Mouse (Mus musculus) CH12.LX (cell line): ENCODE measurements at regions not wholly inside any gene's neighbourhood (a gene's known extent, or its start where the extent isn't known, plus 50 kb on each side); places are given as distances from the start of the nearest gene placed in this dataset.

ENCODE experiments used
- DNase-seq: peaks from one replicate; pipeline ENCODE4 v3.0.0-alpha.2; 2013; ENCODE audit errors: extremely low read depth
- H3K27ac ChIP-seq: 2 replicates; pipeline ENCODE4 v1.5.1; 2012; ENCODE audit warnings: low read depth, mild to moderate bottlenecking, control low read depth, moderate library complexity; ENCODE audit not compliant: insufficient read depth
- H3K27me3 ChIP-seq: replicated peaks from 2 replicates; pipeline ENCODE3; 2012; ENCODE audit warnings: inconsistent platforms
- H3K36me3 ChIP-seq, 2 experiments: replicated peaks in 1 of 2; 2 replicates each; pipeline versions ENCODE3 to v1.6.1; 2012; ENCODE audit warnings: inconsistent platforms in 1 of 2, low read length in 1 of 2, mild to moderate bottlenecking in 1 of 2, mixed read lengths in 1 of 2, moderate library complexity in 1 of 2; ENCODE audit not compliant: control insufficient read depth in 1 of 2, insufficient read depth in 1 of 2
- H3K4me1 ChIP-seq, 2 experiments: 2 replicates each; pipeline ENCODE4 v1.6.1; 2012; ENCODE audit warnings: inconsistent platforms in 1 of 2, moderate library complexity in 1 of 2; ENCODE audit not compliant: insufficient read depth in 2 of 2, control insufficient read depth in 1 of 2
- H3K4me2 ChIP-seq: 2 replicates; pipeline ENCODE4 v1.6.1; 2012; ENCODE audit warnings: low read depth, mild to moderate bottlenecking, control low read depth; ENCODE audit not compliant: poor library complexity, insufficient read depth, severe bottlenecking
- H3K4me3 ChIP-seq, 3 experiments: fragments of 150-350 bp in 1 of 3; sonication (generic) in 1 of 3; replicated peaks in 1 of 3; 2 replicates each; pipeline versions ENCODE3 to v1.5.1; 2011 to 2012; ENCODE audit warnings: low read depth in 2 of 3, low read length in 2 of 3, mild to moderate bottlenecking in 2 of 3, moderate library complexity in 2 of 3, control low read depth in 1 of 3, improper control_type of control experiment in 1 of 3, inconsistent platforms in 1 of 3, mixed read lengths in 1 of 3; ENCODE audit not compliant: poor library complexity in 1 of 3
- H3K79me2 ChIP-seq: replicated peaks from 2 replicates; pipeline ENCODE4 v1.6.1; 2012; ENCODE audit warnings: mild to moderate bottlenecking, moderate library complexity; ENCODE audit not compliant: control insufficient read depth, poor library complexity, insufficient read depth, severe bottlenecking; ENCODE audit errors: extremely low read depth
- H3K9ac ChIP-seq: 2 replicates; pipeline ENCODE4 v1.6.1; 2012; ENCODE audit warnings: low read depth, mild to moderate bottlenecking, control low read depth, moderate library complexity; ENCODE audit not compliant: insufficient read depth
- H3K9me3 ChIP-seq: replicated peaks from 2 replicates; pipeline ENCODE3; 2012; ENCODE audit warnings: low read length, inconsistent platforms, mixed read lengths
- BHLHE40 ChIP-seq: IDR thresholded peaks from 2 replicates; pipeline ENCODE4 v1.6.1; 2011; ENCODE audit warnings: mild to moderate bottlenecking, low read depth, low read length, improper control_type of control experiment
- CHD1 ChIP-seq: IDR thresholded peaks from 2 replicates; pipeline ENCODE4 v1.6.1; 2012; ENCODE audit warnings: low read depth, low read length, improper control_type of control experiment, inconsistent platforms
- CTCF ChIP-seq, 2 experiments: IDR thresholded peaks in 1 of 2; conservative IDR thresholded peaks in 1 of 2; 2 replicates each; pipeline ENCODE4 v1.5.1; 2011 to 2012; ENCODE audit warnings: low read depth in 2 of 2, low read length in 2 of 2, improper control_type of control experiment in 1 of 2, inconsistent platforms in 1 of 2, mild to moderate bottlenecking in 1 of 2, moderate library complexity in 1 of 2
- ELF1 ChIP-seq: IDR thresholded peaks from 2 replicates; pipeline ENCODE4 v1.6.1; 2014; ENCODE audit warnings: low read depth, mild to moderate bottlenecking, inconsistent platforms, low read length, improper control_type of control experiment
- EP300 ChIP-seq: IDR thresholded peaks from 2 replicates; pipeline ENCODE4 v1.6.1; 2011; ENCODE audit warnings: low read length, improper control_type of control experiment
- ETS1 ChIP-seq: conservative IDR thresholded peaks from 2 replicates; pipeline ENCODE4 v1.6.1; 2012; ENCODE audit warnings: low read depth, mild to moderate bottlenecking, inconsistent platforms, low read length, improper control_type of control experiment, moderate library complexity
- GABPA ChIP-seq: IDR thresholded peaks from 2 replicates; pipeline ENCODE4 v1.6.1; 2012; ENCODE audit warnings: low read depth, low read length, improper control_type of control experiment, inconsistent platforms; ENCODE audit not compliant: insufficient replicate concordance
- HCFC1 ChIP-seq: IDR thresholded peaks from 2 replicates; pipeline ENCODE4 v1.6.1; 2012; ENCODE audit warnings: low read depth, mild to moderate bottlenecking, inconsistent platforms, low read length, improper control_type of control experiment
- IRF4 ChIP-seq: IDR thresholded peaks from 2 replicates; pipeline ENCODE4 v1.6.1; 2014; ENCODE audit warnings: low read depth, mild to moderate bottlenecking, inconsistent platforms, low read length, improper control_type of control experiment
- JUND ChIP-seq: conservative IDR thresholded peaks from 2 replicates; pipeline ENCODE4 v1.6.1; 2011; ENCODE audit warnings: low read depth, low read length, improper control_type of control experiment
- MAFK ChIP-seq: IDR thresholded peaks from 2 replicates; pipeline ENCODE4 v1.6.1; 2011; ENCODE audit warnings: low read length, improper control_type of control experiment; ENCODE audit not compliant: insufficient replicate concordance
- MAX ChIP-seq: IDR thresholded peaks from 2 replicates; pipeline ENCODE4 v1.6.1; 2011; ENCODE audit warnings: low read length, improper control_type of control experiment
- MAZ ChIP-seq: IDR thresholded peaks from 2 replicates; pipeline ENCODE4 v1.6.1; 2012; ENCODE audit warnings: low read depth, mild to moderate bottlenecking, inconsistent platforms, low read length, improper control_type of control experiment, moderate library complexity
- MEF2A ChIP-seq: IDR thresholded peaks from 2 replicates; pipeline ENCODE4 v1.6.1; 2014; ENCODE audit warnings: low read depth, mild to moderate bottlenecking, inconsistent platforms, low read length, improper control_type of control experiment, borderline replicate concordance
- MXI1 ChIP-seq: IDR thresholded peaks from 2 replicates; pipeline ENCODE4 v1.6.1; 2011; ENCODE audit warnings: mild to moderate bottlenecking, low read depth, low read length, improper control_type of control experiment
- MYC ChIP-seq: IDR thresholded peaks from 2 replicates; pipeline ENCODE4 v1.6.1; 2011; ENCODE audit warnings: low read depth, mild to moderate bottlenecking, improper control_type of control experiment, low read length
- NELFE ChIP-seq: IDR thresholded peaks from 2 replicates; pipeline ENCODE4 v1.6.1; 2011; ENCODE audit warnings: low read depth, low read length, improper control_type of control experiment
- NRF1 ChIP-seq: IDR thresholded peaks from 2 replicates; pipeline ENCODE4 v1.6.1; 2014; ENCODE audit warnings: low read depth, mild to moderate bottlenecking, inconsistent platforms, low read length, improper control_type of control experiment, moderate library complexity
- POLR2AphosphoS2 ChIP-seq: IDR thresholded peaks from 2 replicates; pipeline ENCODE4 v1.6.1; 2011; ENCODE audit warnings: low read depth, low read length, improper control_type of control experiment
- RAD21 ChIP-seq: IDR thresholded peaks from 2 replicates; pipeline ENCODE4 v1.6.1; 2011; ENCODE audit warnings: low read depth, mild to moderate bottlenecking, low read length, improper control_type of control experiment, moderate library complexity
- SIN3A ChIP-seq: IDR thresholded peaks from 2 replicates; pipeline ENCODE4 v1.6.1; 2012; ENCODE audit warnings: low read length, improper control_type of control experiment, inconsistent platforms
- SMC3 ChIP-seq: IDR thresholded peaks from 2 replicates; pipeline ENCODE4 v1.6.1; 2011; ENCODE audit warnings: low read depth, low read length, improper control_type of control experiment
- TCF12 ChIP-seq: IDR thresholded peaks from 2 replicates; pipeline ENCODE4 v1.6.1; 2014; ENCODE audit warnings: low read depth, mild to moderate bottlenecking, inconsistent platforms, low read length, improper control_type of control experiment
- UBTF ChIP-seq: IDR thresholded peaks from 2 replicates; pipeline ENCODE4 v1.6.1; 2012; ENCODE audit warnings: low read depth, mild to moderate bottlenecking, inconsistent platforms, low read length, improper control_type of control experiment, moderate library complexity
- USF1 ChIP-seq: IDR thresholded peaks from 2 replicates; pipeline ENCODE4 v1.6.1; 2014; ENCODE audit warnings: low read depth, mild to moderate bottlenecking, inconsistent platforms, low read length, improper control_type of control experiment
- USF2 ChIP-seq: conservative IDR thresholded peaks from 2 replicates; pipeline ENCODE4 v1.6.1; 2011; ENCODE audit warnings: low read depth, low read length, improper control_type of control experiment
- ZC3H11A ChIP-seq: IDR thresholded peaks from 2 replicates; pipeline ENCODE4 v1.6.1; 2012; ENCODE audit warnings: low read depth, mild to moderate bottlenecking, inconsistent platforms, low read length, improper control_type of control experiment
- ZKSCAN1 ChIP-seq: IDR thresholded peaks from 2 replicates; pipeline ENCODE4 v1.6.1; 2012; ENCODE audit warnings: low read depth, inconsistent platforms, low read length, improper control_type of control experiment, borderline replicate concordance
- ZMIZ1 ChIP-seq: IDR thresholded peaks from 2 replicates; pipeline ENCODE4 v1.6.1; 2012; ENCODE audit warnings: low read depth, mild to moderate bottlenecking, inconsistent platforms, low read length, improper control_type of control experiment
- ZNF384 ChIP-seq: IDR thresholded peaks from 2 replicates; pipeline ENCODE4 v1.6.1; 2012; ENCODE audit warnings: low read depth, low read length, improper control_type of control experiment, inconsistent platforms
- dilution Hi-C: fragments of 300-500 bp; cut with MboI; formaldehyde crosslinking; loops from 2 replicates; pipeline ENCODE4 v1.14.3; 2020; ENCODE audit warnings: low sequenced_read_pairs; ENCODE audit not compliant: extremely low pct_unique_long_range_greater_than_20kb, extremely low pct_ligation_motif_present
- in situ Hi-C: fragments of 300-500 bp; cut with MboI; formaldehyde crosslinking; loops from 3 replicates; pipeline ENCODE4 v1.14.3; 2019; ENCODE audit warnings: low sequenced_read_pairs, low pct_ligation_motif_present, low pct_unique_long_range_greater_than_20kb, mixed read lengths

DNA sequence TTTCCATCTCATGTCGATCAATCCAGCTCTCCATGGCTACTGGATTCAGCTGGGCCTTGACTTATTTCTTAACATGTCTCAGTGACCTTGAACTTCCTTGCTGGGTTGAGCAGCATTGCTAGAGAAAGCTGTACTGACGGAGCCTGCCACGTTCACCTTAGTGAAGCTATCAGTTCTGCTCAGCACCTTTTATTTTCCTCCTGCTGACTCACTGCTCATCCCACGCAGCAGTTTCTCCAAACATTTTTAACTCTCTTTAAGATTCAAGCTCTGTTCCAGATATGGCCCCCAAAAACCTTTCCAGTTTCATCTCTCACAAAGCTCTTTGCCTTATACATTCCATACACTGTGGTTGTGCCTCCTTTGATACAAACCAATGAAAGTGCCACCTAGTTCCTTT is 153.8 kb downstream of the Tmem161b start:
- no peaks in the 10 kb centered on the region for H3K79me2 ChIP-seq
- H3K27me3 ChIP-seq: no peaks in the 10 kb centered on the region
- H3K4me1 ChIP-seq: peaks cover 13 to 58% of the 10 kb centered on the region in 2 experiments
- H3K27ac ChIP-seq: no peak overlapping the region
- no peak for TF ChIP-seq MAZ
- TF ChIP-seq EP300: no peak
- no peak for TF ChIP-seq RAD21
- no peak for TF ChIP-seq ZKSCAN1
- no peak for TF ChIP-seq CHD1
- no peak for TF ChIP-seq MYC
- TF ChIP-seq NELFE: no peak
- no peak for TF ChIP-seq UBTF
- TF ChIP-seq IRF4: no peak
- no peak overlapping the region for H3K9ac ChIP-seq
- no peak overlapping the region for H3K4me2 ChIP-seq
- in situ Hi-C loops: no loop called here
- H3K9me3 ChIP-seq: no peaks in the 10 kb centered on the region
- DNase-seq: no peak
- peaks cover 0 to 4% of the 10 kb centered on the region in 2 experiments for H3K36me3 ChIP-seq
- dilution Hi-C loops: no loop called here
- no peak overlapping the region for H3K4me3 ChIP-seq

DNA sequence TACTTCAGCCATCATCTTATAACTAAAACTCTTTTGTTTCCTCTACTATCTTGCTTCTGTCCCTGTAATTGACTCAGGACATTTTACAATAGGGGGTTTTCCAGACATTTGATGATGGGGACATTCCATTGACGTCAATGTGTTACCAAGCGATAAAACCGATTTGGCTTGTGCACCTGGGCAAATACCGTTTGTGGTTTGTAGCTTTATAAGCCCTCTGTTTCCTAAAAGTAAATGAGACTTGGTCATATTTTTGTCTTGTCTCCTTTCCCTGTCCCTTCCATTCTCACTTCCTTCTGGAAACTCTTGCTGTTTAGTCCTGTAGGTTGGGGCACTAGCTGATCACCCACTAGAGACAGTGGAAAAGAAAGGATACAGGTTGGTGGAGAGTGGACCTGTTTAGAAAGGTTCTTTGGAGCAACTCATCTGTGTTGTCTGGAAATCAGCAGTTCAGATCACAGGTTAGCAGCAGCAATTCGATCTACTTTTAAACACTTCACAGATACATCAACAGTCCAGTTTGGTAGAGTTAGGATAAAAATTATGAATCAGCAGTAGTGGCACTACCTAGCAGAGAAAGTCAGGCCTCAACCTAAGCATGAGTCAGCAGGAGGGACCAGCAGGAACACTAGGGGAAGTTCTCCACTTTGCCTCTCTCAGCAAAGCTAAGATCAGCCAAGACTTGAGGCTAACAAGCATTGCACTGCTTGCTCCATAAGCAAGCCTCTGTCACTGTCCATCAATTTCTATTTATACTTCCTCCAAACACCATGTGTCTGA is 156.6 kb downstream of the Tmem161b start:
- peaks cover 0 to 4% of the 10 kb centered on the region in 2 experiments for H3K36me3 ChIP-seq
- peaks cover 10% of the 10 kb centered on the region for H3K79me2 ChIP-seq
- H3K4me2 ChIP-seq: peak overlapping the region; percentile 60; the same call in 1 of the 2 replicates
- peaks cover 13 to 49% of the 10 kb centered on the region in 2 experiments for H3K4me1 ChIP-seq
- H3K4me3 ChIP-seq: no peak overlapping the region
- no peaks in the 10 kb centered on the region for H3K27me3 ChIP-seq
- peaks cover 3% of the 10 kb centered on the region for H3K9me3 ChIP-seq
- DNase-seq: peak; percentile 89
- in situ Hi-C loops (no loop called here), dilution Hi-C loops (no loop called here)
- H3K27ac ChIP-seq: peak overlapping the region; percentile 88
- no peak overlapping the region for H3K9ac ChIP-seq
- TF ChIP-seq ZC3H11A (no peak), IRF4 (peak; percentile 80), ETS1 (peak; percentile 90), CHD1 (no peak), HCFC1 (no peak; the same call in 1 of the 2 replicates), USF1 (no peak), MEF2A (peak; percentile 92), JUND (peak; percentile 46; the same call in 1 of the 2 replicates), EP300 (peak; percentile 91), UBTF (no peak), POLR2AphosphoS2 (no peak), MXI1 (no peak), BHLHE40 (peak; percentile 55), MAZ (no peak), USF2 (no peak), NRF1 (no peak), MAX (no peak; the same call in 1 of the 2 replicates), CTCF (conservative IDR thresholded peaks at IDR 0.05 in 1 of 2, IDR thresholded peaks at IDR 0.05 in 1 of 2; ENCODE audit: low read depth in 2 of 2, low read length in 2 of 2) (no peak), RAD21 (no peak; the same call in 1 of the 2 replicates), ZNF384 (no peak), ZMIZ1 (no peak), TCF12 (peak; percentile 88), SMC3 (no peak), ELF1 (no peak), GABPA (no peak), MYC (no peak), MAFK (peak; percentile 80), SIN3A (no peak)
